Mouse (Mus musculus) inflammation-experienced regulatory T-cells, adult 6 months (primary cell): ENCODE data around the gene Slc2a13. TPM values are rescaled to one million over a fixed set of nuclear protein-coding genes. Genes with fewer than 3 reads are reported as not detected.

Experiments
- ATAC-seq: one replicate; pipeline ENCODE4 v1.8.0; 2017
- polyA plus RNA-seq, 3 experiments: library from polyadenylated mRNA; unstranded; fragments of 100-300 nt; shearing (Covaris generic); gene quantifications; one replicate each; pipeline ENCODE4 v1.2.1; 2017

Slc2a13 gene
- polyA plus RNA-seq, 3 experiments from 2014 or later = not detected

GRCm38 (mm10) chr15:91260578-91260977, 312.5 kb downstream of the Slc2a13 start:
- ATAC-seq = no peak

- ATAC-seq = no peak
These were observed 315.9 kb downstream of the Slc2a13 start for GRCm38 (mm10) chr15:91257140-91257539.

- no peak for ATAC-seq
These were observed 317.8 kb downstream of the Slc2a13 start for GRCm38 (mm10) chr15:91255308-91255707.

- ATAC-seq = no peak
These were observed 320.1 kb downstream of the Slc2a13 start for GRCm38 (mm10) chr15:91252956-91253355.

- ATAC-seq = no peak
These were observed 321.3 kb downstream of the Slc2a13 start for GRCm38 (mm10) chr15:91251544-91252408.

- ATAC-seq = no peak
These were observed 322.2 kb downstream of the Slc2a13 start for GRCm38 (mm10) chr15:91250815-91251214.

- ATAC-seq = no peak
These were observed 332.3 kb downstream of the Slc2a13 start for GRCm38 (mm10) chr15:91240683-91241335.

- ATAC-seq = no peak
These were observed 335.8 kb downstream of the Slc2a13 start for GRCm38 (mm10) chr15:91237294-91237693.

Other genes with a start within 250 kb of the Slc2a13 start
- gene Lrrk2, start 99.9 kb upstream of the Slc2a13 start, polyA plus RNA-seq = under 1 TPM; 0.12 to 0.62 (median 0.15) TPM